Mouse (Mus musculus) megakaryocyte, embryonic 14.5 days (primary cell): ENCODE measurements around the gene Lrmda.

Source experiments
- FLI1 ChIP-seq: IDR thresholded peaks from 2 replicates; pipeline ENCODE4 v1.6.1; 2012; ENCODE audit warnings: low read length, inconsistent platforms, mixed read lengths
- GATA1 ChIP-seq: IDR thresholded peaks from 3 replicates; pipeline ENCODE4 v1.6.1; 2012; ENCODE audit warnings: mixed read lengths, low read length, inconsistent platforms, borderline replicate concordance

GRCm38 (mm10) chr14:23096405-23096804, 1076.9 kb downstream of the Lrmda start:
- TF ChIP-seq GATA1 (no peak), FLI1 (no peak)
